29 mouse cellular contexts compared by ENCODE assay signal in the genomic region with DNA sequence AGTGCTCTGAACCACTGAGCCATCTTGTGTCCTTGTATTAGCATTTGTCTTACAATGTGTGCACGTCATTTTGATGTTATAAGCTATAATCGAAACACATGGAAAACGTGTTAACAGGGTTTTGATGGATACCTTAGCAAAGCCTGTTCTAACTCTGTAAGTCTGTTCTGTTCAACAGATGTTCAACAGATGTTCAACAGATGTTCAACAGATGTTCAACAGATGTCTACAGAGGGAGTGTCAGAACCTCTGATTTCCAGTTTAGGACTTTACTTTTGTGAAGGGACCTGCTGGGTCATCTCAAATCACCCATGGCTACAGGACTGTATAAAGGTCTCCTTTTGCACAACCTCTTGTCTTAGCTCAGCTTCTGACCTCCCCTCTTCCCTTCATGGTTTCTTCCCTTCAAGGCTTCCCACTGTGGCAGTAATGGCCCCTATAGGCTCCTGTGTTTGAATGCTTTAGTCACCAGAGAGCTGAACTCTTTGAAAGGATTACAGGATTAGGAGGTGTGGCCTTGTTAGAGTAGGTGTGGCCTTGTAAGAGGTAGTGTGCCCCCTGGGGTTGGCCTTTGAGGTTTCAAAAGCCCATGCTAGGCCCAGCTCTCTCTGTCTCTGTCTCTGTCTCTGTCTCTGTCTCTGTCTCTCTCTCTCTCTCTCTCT.
DNase-seq lines count a peak whose midpoint lies in the region; ATAC-seq and TF ChIP-seq lines count a peak whose summit lies in the region.
"Had no signal": no experiment of that assay in that cellular context is flagged by ENCODE, and none has a peak within 500 bp of the region (broad histone marks: within the 10 kb centered on the region; RNA-seq: fewer than 3 reads in every experiment).

No protein-coding gene starts in this region.

- DNase-seq in embryo, embryonic 10.5 days (ENCODE audit: low spot score): peak; percentile 42
- no peak for DNase-seq in embryo, embryonic 10 days (ENCODE audit: low spot score)
- peak; percentile 3 for DNase-seq in lung, embryonic 14.5 days
- DNase-seq in lung, postnatal 25 days (ENCODE audit: low spot score): no peak
- peak; percentile 6 for DNase-seq in 3T3-L1 (ENCODE audit: low read depth, low spot score)
- peak; percentile 89 for DNase-seq in ZHBTc4 (ENCODE audit: low read depth, low spot score)
- DNase-seq in testis, postnatal 14 days (ENCODE audit: low spot score): no peak
- DNase-seq in spleen, postnatal 14 days (ENCODE audit: low spot score in 2 of 2): no peak
- DNase-seq: adrenal gland, postnatal 10 days; cerebellum, adult 8-10 months; cerebellum, postnatal 25 days; heart, postnatal 14 days; kidney, adult 11 months; kidney, postnatal 36 days; midbrain, embryonic 14.5 days; right cerebral cortex, adult 18-20 months; spleen, adult 18-20 months; thymus, adult 2 months; thymus, postnatal 36 days had no signal

- H3K36me3 ChIP-seq in lung, embryonic 14.5 days (ENCODE audit: insufficient read depth): no peaks in the 10 kb centered on the region
- H3K36me3 ChIP-seq: embryonic facial prominence, embryonic 15.5 days; forebrain, embryonic 15.5 days; hindbrain, embryonic 10.5 days; hindbrain, embryonic 15.5 days; limb, embryonic 13.5 days had no signal

- H3K4me1 ChIP-seq in lung, embryonic 14.5 days (ENCODE audit: insufficient read depth): no peaks in the 10 kb centered on the region
- H3K4me1 ChIP-seq: embryonic facial prominence, embryonic 15.5 days; forebrain, embryonic 15.5 days; hindbrain, embryonic 10.5 days; hindbrain, embryonic 15.5 days had no signal

- H3K9ac ChIP-seq in lung, embryonic 14.5 days: no peak overlapping the region
- H3K9ac ChIP-seq: embryonic facial prominence, embryonic 15.5 days; forebrain, embryonic 15.5 days; hindbrain, embryonic 15.5 days; limb, embryonic 13.5 days had no signal

- H3K4me3 ChIP-seq in lung, embryonic 14.5 days (ENCODE audit: low read depth, low read length): no peak overlapping the region
- H3K4me3 ChIP-seq: embryonic facial prominence, embryonic 15.5 days; forebrain, embryonic 15.5 days; hindbrain, embryonic 10.5 days; hindbrain, embryonic 15.5 days; layer of hippocampus, adult 2 months; limb, embryonic 13.5 days had no signal

- 70% methylated on average over 3 of the region's 3 CpGs for WGBS in lung, embryonic 14.5 days

- no peak overlapping the region for H3K4me2 ChIP-seq in lung, embryonic 14.5 days
- H3K4me2 ChIP-seq: embryonic facial prominence, embryonic 15.5 days; forebrain, embryonic 15.5 days; hindbrain, embryonic 15.5 days; limb, embryonic 13.5 days; liver, embryonic 11.5 days had no signal

- no peak overlapping the region for H3K27ac ChIP-seq in lung, embryonic 14.5 days (ENCODE audit: low read depth)
- H3K27ac ChIP-seq: embryonic facial prominence, embryonic 15.5 days; forebrain, embryonic 15.5 days; hindbrain, embryonic 10.5 days; hindbrain, embryonic 15.5 days; layer of hippocampus, adult 2 months; limb, embryonic 13.5 days; macrophage; stomach, postnatal 0 days had no signal

- ATAC-seq in lung, embryonic 14.5 days (ENCODE audit: insufficient read depth): no peak
- ATAC-seq: forebrain, embryonic 15.5 days; inflammation-experienced regulatory T-cells, adult 6 months had no signal

- no peak for TF ChIP-seq CTCF in lung, embryonic 14.5 days (IDR thresholded peaks at IDR 0.05; ENCODE audit: low read depth)

- no peaks in the 10 kb centered on the region for H3K27me3 ChIP-seq in lung, embryonic 14.5 days (ENCODE audit: insufficient read depth, low read length)
- H3K27me3 ChIP-seq: embryonic facial prominence, embryonic 15.5 days; forebrain, embryonic 15.5 days; hindbrain, embryonic 15.5 days; limb, embryonic 13.5 days had no signal

- no peaks in the 10 kb centered on the region for H3K9me3 ChIP-seq in lung, embryonic 14.5 days (ENCODE audit: low read depth, low read length)
- H3K9me3 ChIP-seq: embryonic facial prominence, embryonic 15.5 days; forebrain, embryonic 15.5 days; hindbrain, embryonic 10.5 days; hindbrain, embryonic 15.5 days; limb, embryonic 13.5 days had no signal

Comparison
In these comparisons a context has a peak if more than half of its experiments do, and no peak if none do; other contexts are left out.
1. DNase-seq: peak in embryo, embryonic 10.5 days (single experiment), lung, embryonic 14.5 days (single experiment), 3T3-L1 (single experiment) and ZHBTc4 (single experiment); none in embryo, embryonic 10 days (single experiment), lung, postnatal 25 days (single experiment), testis, postnatal 14 days (single experiment) and spleen, postnatal 14 days (0 of 2).